Mouse (Mus musculus): Measurements from ENCODE around the gene Dbr1.

DNA sequence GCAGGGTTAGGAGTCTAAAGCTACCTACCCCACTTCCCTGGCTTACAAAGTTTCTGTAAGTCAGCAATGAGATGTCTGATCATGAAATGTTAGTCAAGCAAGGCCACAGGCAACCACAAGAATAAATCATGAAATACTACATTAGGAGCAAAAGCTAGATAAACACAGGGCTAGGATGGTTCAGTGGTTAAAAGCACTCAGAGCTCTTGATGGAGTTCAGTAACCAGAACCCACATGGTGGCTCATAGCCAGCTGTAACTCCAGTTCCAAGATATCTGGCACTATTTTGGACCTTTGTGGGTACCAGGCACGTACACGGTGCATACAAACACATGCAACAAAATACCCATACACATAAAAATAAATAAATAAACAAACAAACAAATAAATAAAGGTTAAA lies 22.6 kb upstream of the Dbr1 start:
- TF ChIP-seq CTCF (IDR thresholded peaks at IDR 0.05; ENCODE audit: low read depth) (no peak), EP300 (IDR thresholded peaks at IDR 0.05; ENCODE audit: low read depth) (no peak)

Data from heart, postnatal 0 days (tissue).